Mouse (Mus musculus) embryonic fibroblast, embryonic 13.5 days (primary cell): ENCODE results near the gene Zfp819. TPM values are rescaled to one million over a fixed set of nuclear protein-coding genes. Genes with fewer than 3 reads are reported as not detected.

Experiments used
- H3K27ac ChIP-seq: 2 replicates; pipeline ENCODE4 v1.5.1; 2012; ENCODE audit warnings: low read length, control low read depth, inconsistent platforms; ENCODE audit not compliant: insufficient read depth
- H3K4me1 ChIP-seq: 2 replicates; pipeline ENCODE4 v1.6.1; 2011; ENCODE audit warnings: low read length; ENCODE audit not compliant: control insufficient read depth, insufficient read depth
- H3K4me3 ChIP-seq: 2 replicates; pipeline ENCODE4 v1.5.1; 2011; ENCODE audit warnings: mild to moderate bottlenecking, control low read depth, low read length; ENCODE audit not compliant: insufficient read depth
- CTCF ChIP-seq: IDR thresholded peaks from 2 replicates; pipeline ENCODE4 v1.5.1; 2011; ENCODE audit warnings: mild to moderate bottlenecking, control low read depth, low read length, moderate library complexity, borderline replicate concordance; ENCODE audit not compliant: insufficient read depth
- POLR2A ChIP-seq: IDR thresholded peaks from 2 replicates; pipeline ENCODE4 v1.6.1; 2011; ENCODE audit warnings: low read depth, mild to moderate bottlenecking, control low read depth, low read length, moderate library complexity
- polyA plus RNA-seq: library from polyadenylated mRNA; stranded (reverse); fragments of >200 nt; gene quantifications from 2 replicates; pipeline ENCODE4 v1.2.4, GENCODE M21; 2011; ENCODE audit warnings: low read depth; ENCODE audit not compliant: missing spikeins, insufficient read length

Zfp819 gene
- polyA plus RNA-seq, result not detected in 2 replicates

DNA sequence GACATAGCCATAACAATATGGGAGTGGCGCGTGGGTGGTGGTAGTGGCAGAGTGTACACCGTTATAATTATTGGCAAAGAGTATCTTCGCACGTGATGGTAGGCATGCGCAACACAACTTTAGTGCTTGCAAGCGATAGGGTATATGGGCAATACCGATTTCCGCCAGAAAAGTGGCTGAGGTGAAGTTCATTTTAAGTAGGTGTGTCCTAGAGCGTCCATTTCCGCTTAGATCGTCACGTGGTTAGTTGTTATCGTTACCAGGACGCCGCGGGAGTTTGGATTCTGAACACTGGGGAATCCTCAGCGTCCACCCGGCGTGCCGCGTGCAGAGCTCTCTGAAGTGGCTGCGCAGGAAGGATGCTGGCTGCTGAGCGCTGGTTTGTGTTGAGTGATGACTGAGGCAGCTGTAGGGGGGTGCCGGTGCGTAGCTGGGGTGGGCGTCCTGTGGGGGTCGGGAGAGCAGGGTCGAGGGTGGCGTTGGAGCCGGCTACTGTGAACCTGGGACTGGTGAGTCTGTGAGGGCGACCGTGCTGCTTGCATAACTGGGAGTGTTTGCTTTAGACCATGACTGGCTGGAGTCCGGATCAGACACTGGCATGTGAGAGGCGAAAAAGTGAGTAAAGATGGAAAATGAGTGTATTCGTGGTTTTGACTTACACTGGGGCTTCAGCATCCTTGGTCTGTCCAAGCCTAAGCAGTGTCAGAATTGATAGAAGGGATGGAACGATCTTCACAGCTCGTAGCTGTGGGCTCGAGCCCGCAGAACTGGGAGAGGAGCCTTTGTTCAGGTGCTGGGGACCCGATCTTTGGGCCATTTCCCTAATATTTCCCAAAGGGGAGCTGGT lies at the start of gene Zfp819:
Zfp819 (plus strand) TSS at position 274 of the 847 bp plus-strand sequence.
- Histone ChIP-seq H3K27ac (no peak within 1 kb of the TSS), H3K4me3 (peak within 1 kb of the TSS; percentile 31), H3K4me1 (no peaks in the 10 kb centered on the region)
- no peak for TF ChIP-seq CTCF
- no peak for TF ChIP-seq POLR2A

- TF ChIP-seq POLR2A (peak; percentile 66; the same call in 1 of the 2 replicates), CTCF (no peak)
- Histone ChIP-seq H3K27ac (peak within 1 kb of the TSS; percentile 38), H3K4me1 (peaks cover 4% of the 10 kb centered on the region; the same call in 1 of the 2 replicates), H3K4me3 (peak within 1 kb of the TSS; percentile 65)
These were observed 44.8 kb upstream of the Zfp819 start, which contains the start of gene Zfp658 for GRCm38 (mm10) chr7:43562006-43562633. Zfp658 (plus strand) TSS chr7:43562256.

DNA sequence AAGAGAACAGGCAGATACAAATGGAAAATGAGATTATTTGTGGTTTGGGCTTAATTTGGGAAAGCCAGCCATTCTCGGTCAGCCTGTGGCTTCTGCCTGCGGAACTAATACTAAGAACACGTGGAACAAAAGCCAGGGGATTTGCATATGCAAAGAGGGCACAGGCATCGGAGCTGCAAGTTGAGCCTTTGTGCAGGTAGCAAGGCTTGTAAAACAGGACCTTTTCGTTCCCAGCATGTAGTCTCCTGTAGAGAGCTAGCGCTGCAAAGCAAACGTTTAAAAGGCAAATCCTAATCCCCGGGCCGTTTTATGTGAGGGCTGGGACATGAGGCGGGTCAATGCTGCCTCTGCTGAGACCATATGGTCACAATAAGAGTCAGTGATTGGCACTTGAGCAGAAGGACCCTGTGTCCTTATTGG lies 44.3 kb upstream of the Zfp819 start:
- H3K4me1 ChIP-seq, result peaks cover 4% of the 10 kb centered on the region; the same call in 1 of the 2 replicates
- TF ChIP-seq CTCF, result no peak
- TF ChIP-seq POLR2A, result peak; percentile 43; the same call in 1 of the 2 replicates
- peak overlapping the region; percentile 65 for H3K4me3 ChIP-seq

DNA sequence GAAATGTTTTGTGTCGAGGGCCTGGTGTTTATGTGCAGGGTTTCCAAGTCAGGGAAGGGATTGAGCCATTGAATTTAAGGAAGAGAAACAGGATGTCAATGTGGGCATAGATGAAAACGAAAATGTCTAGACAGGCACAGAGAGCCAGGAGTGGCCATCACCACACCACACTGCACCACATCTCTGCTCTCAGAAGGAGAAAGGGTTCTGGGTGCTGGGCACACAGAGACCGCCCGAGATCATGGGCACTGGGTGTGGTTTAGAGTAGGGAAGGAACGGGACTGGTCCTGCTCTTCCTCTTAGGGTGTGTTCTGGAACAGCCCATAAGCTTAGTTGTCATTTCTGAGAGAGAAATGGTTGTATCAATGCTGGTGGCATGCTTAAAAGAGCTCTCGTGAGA lies 43.7 kb upstream of the Zfp819 start:
- TF ChIP-seq POLR2A (no peak), CTCF (no peak)
- H3K4me3 ChIP-seq, result peak overlapping the region; percentile 65
- peaks cover 4% of the 10 kb centered on the region; the same call in 1 of the 2 replicates for H3K4me1 ChIP-seq
- H3K27ac ChIP-seq, result 0 out of 2 replicates have a peak overlapping the region, but pooled peaks have one; percentile 7

More for the DNA sequence above, 44.3 kb upstream of the Zfp819 start:
- H3K27ac ChIP-seq, result peak overlapping the region; percentile 38; the same call in 1 of the 2 replicates

DNA sequence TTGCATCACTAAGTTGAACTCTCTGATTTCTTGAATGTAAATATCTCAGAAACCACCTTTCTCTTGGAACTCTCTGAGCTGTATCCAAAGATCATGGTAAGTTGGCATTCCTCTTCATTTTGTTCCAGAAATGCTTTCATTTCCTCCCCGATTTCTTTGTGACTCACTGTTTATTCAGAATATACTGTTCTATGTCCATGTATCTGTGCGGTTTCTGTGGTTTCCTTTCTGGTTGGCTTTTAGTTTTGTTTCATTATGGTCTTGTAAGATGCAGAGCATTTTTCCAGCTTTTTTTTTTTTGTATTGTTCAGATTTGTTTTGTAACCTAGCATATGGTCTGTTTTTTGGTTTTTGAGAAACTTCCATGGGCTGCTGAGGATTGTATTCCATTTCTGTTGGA lies 35.8 kb upstream of the Zfp819 start:
- Histone ChIP-seq H3K4me3 (no peak overlapping the region), H3K27ac (no peak overlapping the region), H3K4me1 (no peaks in the 10 kb centered on the region)
- TF ChIP-seq CTCF (no peak), POLR2A (no peak)

DNA sequence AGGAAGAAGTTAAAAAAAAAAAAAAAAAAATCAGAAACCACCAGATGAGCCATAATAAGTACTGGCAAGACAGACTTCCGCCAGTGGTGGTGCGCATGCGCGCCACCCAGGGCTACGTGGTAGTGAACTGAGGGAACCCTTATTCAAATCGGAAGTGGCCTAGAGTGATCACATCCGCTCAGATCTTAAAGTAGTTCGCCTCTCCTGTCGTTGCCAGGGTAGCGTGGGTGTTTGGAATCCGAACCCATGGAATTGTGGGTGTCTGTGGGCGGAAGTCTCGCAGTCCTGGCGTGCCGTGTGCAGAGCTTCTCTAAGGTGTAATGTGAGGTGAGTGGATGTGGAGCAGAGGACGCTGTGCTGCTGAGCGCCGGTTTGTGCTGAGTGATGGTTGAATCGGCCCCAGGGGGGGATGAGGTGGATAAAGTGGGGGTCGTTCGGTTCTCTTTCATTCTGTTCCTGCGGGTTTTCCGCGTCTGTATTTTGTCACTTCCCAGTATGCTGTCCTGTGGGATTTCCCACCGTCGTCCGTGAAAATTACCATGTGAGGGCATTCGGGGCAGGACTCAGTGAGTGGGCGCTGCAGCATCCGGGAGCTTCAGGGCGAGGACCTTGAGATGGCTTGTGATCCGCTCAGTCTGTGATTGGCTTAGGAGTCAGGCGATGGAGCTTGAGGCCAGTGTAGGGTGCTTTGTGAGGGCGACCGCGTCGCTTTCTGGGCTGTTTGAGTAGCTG lies 27.4 kb upstream of the Zfp819 start, which contains the start of gene Zfp719:
Zfp719 (plus strand) TSS at position 171 of the 732 bp plus-strand sequence.
- H3K4me1 ChIP-seq, result 0 out of 2 replicates have a peak, but pooled peaks cover 7% of the 10 kb centered on the region
- H3K4me3 ChIP-seq, result peak within 1 kb of the TSS; percentile 67
- peak within 1 kb of the TSS; percentile 91 for H3K27ac ChIP-seq
- no peak for TF ChIP-seq CTCF
- peak; percentile 92 for TF ChIP-seq POLR2A

DNA sequence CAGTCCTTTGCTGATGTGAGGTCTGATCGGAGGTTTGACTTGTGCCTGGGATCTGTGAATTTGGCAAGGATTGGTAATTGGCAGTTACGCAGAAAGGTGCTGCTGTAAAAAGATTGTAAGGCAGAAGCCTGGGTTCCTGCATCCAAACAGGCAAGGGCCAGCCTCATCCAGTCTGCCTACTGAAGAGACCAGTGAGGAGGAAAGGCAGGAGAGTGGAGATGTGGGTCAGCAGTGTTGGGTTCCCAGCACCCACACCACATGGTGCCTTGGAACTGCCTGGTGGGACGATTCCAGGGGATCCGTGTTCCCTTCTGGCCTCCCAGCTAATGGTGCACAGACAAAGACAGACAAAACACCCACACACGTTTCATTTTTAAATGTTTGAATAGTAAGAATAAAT lies 26.4 kb upstream of the Zfp819 start:
- Histone ChIP-seq H3K4me1 (0 out of 2 replicates have a peak, but pooled peaks cover 7% of the 10 kb centered on the region), H3K27ac (peak overlapping the region; percentile 91; the same call in 1 of the 2 replicates), H3K4me3 (peak overlapping the region; percentile 67)
- no peak for TF ChIP-seq CTCF
- no peak for TF ChIP-seq POLR2A

DNA sequence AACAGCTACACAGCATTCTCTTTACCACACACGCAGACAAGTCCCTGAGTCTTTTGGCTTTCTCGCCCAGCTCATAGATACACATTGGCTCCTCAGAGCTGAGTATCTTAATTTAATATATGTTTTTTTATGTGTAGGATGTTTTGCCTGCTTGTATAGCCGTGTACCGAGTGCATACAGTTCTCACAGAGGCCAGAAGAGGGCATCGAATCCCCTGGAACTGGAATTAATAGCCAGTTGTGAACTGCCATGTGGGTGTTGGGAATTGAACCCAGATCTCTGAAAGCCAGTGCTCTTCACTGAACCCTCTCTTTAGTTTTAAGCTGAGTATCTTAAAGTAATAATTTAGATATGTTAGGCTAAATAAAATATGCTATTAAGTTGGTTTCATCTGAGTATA lies 22.2 kb upstream of the Zfp819 start:
- no peak overlapping the region for H3K4me3 ChIP-seq
- H3K4me1 ChIP-seq, result 0 out of 2 replicates have a peak, but pooled peaks cover 7% of the 10 kb centered on the region
- H3K27ac ChIP-seq, result no peak overlapping the region
- TF ChIP-seq POLR2A, result no peak
- TF ChIP-seq CTCF, result no peak

- Histone ChIP-seq H3K4me3 (no peak overlapping the region), H3K27ac (no peak overlapping the region), H3K4me1 (no peaks in the 10 kb centered on the region)
- no peak for TF ChIP-seq POLR2A
- no peak for TF ChIP-seq CTCF
These were observed 5.1 kb upstream of the Zfp819 start for GRCm38 (mm10) chr7:43601884-43602283.
